Mouse (Mus musculus): ENCODE measurements around the gene Trpm3.

DNA sequence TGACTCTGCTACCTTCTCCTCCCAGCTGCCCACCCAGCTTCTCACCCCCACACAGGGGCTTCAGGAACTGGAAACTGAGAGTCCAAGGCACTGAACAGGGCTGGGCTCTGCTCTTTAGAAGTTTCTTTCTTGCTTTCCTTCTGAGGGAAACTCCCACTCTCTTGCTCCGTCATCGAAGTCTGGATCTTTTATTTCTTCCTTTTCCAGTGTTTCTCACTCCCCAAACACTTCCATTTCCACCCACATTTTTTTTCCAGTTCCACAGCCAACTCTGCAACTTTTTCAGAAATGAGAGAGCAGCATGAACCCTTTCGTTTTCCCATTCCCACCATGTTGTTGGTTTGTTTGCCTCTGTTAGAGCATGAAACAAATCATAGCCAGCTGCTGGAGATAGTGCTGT is 650.9 kb downstream of the Trpm3 start:
- no peak for TF ChIP-seq POLR2A (IDR thresholded peaks at IDR 0.05; ENCODE audit: control insufficient read depth, low read depth, low read length)
- no peak for TF ChIP-seq CTCF (IDR thresholded peaks at IDR 0.05; ENCODE audit: control insufficient read depth, insufficient read depth, insufficient replicate concordance, low read depth, low read length)
